Mouse (Mus musculus) left cerebral cortex, postnatal 4 days (tissue): Measurements from ENCODE around the gene Olfr876. TPM values are rescaled to one million over a fixed set of nuclear protein-coding genes. Genes with fewer than 3 reads are reported as not detected.

Source experiments
- total RNA-seq, 2 experiments: library from RNA; stranded (reverse); gene quantifications; 2 replicates each; pipeline ENCODE4 v1.2.3; 2021

The Olfr876 gene
- total RNA-seq, 2 experiments from 2014 or later = not detected

Other genes starting within 250 kb of the Olfr876 start
- gene Siae, start 247.3 kb upstream of the Olfr876 start, total RNA-seq = 10 to 100 TPM; 10.5 to 11.1 TPM
- 1 to 10 TPM; 1.3 to 1.6 TPM for gene Spa17, start 189.3 kb upstream of the Olfr876 start, total RNA-seq
- 10 to 100 TPM; 57.0 to 60.5 TPM for gene Tbrg1, start 145.7 kb upstream of the Olfr876 start, total RNA-seq
- gene Panx3, start 133.8 kb upstream of the Olfr876 start, total RNA-seq = not detected
- gene Olfr160, start 86.8 kb upstream of the Olfr876 start, total RNA-seq = not detected
- not detected for gene Olfr874, start 57.9 kb upstream of the Olfr876 start, total RNA-seq
- gene Olfr875, start 31.2 kb upstream of the Olfr876 start, total RNA-seq = not detected
- gene Olfr877, start 51.2 kb downstream of the Olfr876 start, total RNA-seq = not detected
- not detected for gene Olfr145, start 93.7 kb downstream of the Olfr876 start, total RNA-seq
- not detected for gene Olfr878, start 114.8 kb downstream of the Olfr876 start, total RNA-seq
- not detected for gene Olfr881, start 188.8 kb downstream of the Olfr876 start, total RNA-seq
- gene Olfr883, start 222.8 kb downstream of the Olfr876 start, total RNA-seq = not detected
- gene Olfr884, start 243.5 kb downstream of the Olfr876 start, total RNA-seq = not detected